ENCODE assay signal across 11 mouse cellular contexts in the genomic region with DNA sequence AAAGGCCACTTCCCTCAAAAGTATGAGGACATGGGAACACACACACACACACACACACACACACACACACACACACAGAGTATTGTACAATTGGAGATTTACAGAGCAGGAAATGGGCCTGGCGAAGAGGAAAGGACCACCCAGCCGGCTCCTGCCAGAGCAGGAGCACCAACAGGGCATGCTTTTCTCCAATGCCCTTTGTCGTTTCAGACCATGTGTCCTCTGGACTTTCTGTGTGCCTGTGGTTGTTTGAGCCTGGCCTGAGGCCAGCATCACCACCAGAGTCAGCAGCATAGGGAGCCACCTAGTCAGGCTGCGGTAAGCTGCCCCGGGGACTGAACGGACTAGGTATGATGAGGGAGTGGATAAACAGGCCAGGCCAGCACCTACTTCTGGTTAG. TPM values are rescaled to one million over a fixed set of nuclear protein-coding genes. Genes with fewer than 3 reads are reported as not detected.
A peak's percentile ranks its signal among the peaks of the same experiment; 100 is the strongest.
DNase-seq lines count a peak whose midpoint lies in the region; ATAC-seq and TF ChIP-seq lines count a peak whose summit lies in the region.
"Had no signal": no experiment of that assay in that cellular context is flagged by ENCODE, and none has a peak within 500 bp of the region (broad histone marks: within the 10 kb centered on the region; RNA-seq: fewer than 3 reads in every experiment).

No protein-coding gene starts in this region.

- no peak overlapping the region for H3K4me2 ChIP-seq in liver, embryonic 14.5 days (ENCODE audit: low read depth)
- H3K4me2 ChIP-seq in liver, embryonic 11.5 days = no peak overlapping the region
- H3K4me2 ChIP-seq in heart, embryonic 12.5 days = no peak overlapping the region

- no peak for TF ChIP-seq EP300 in liver, embryonic 14.5 days (IDR thresholded peaks at IDR 0.05; ENCODE audit: low read depth)

- H3K4me3 ChIP-seq in liver, embryonic 14.5 days (ENCODE audit: insufficient read depth in 1 of 2, low read depth in 2 of 2, low read length in 2 of 2) = no peak overlapping the region
- no peak overlapping the region for H3K4me3 ChIP-seq in liver, embryonic 11.5 days (ENCODE audit: low read depth, low read length)
- no peak overlapping the region for H3K4me3 ChIP-seq in heart, embryonic 12.5 days

- no peaks in the 10 kb centered on the region; a peak in 1 of 4 replicates for H3K4me1 ChIP-seq in liver, embryonic 14.5 days (replicated peaks; ENCODE audit: control insufficient read depth in 2 of 2, insufficient read depth in 2 of 2, low read length in 1 of 2)
- no peaks in the 10 kb centered on the region for H3K4me1 ChIP-seq in liver, embryonic 11.5 days (replicated peaks; ENCODE audit: control insufficient read depth, insufficient read depth, low read length)
- H3K4me1 ChIP-seq in heart, embryonic 12.5 days (replicated peaks) = peaks cover 6% of the 10 kb centered on the region

- intact Hi-C loops in gastrocnemius, postnatal 36 days (cut with DNase I) = no loop called here

- H3K27ac ChIP-seq in liver, embryonic 14.5 days = no peak overlapping the region
- no peak overlapping the region for H3K27ac ChIP-seq in liver, embryonic 11.5 days (ENCODE audit: low read depth, low read length)
- H3K27ac ChIP-seq in heart, embryonic 12.5 days (ENCODE audit: poor library complexity, severe bottlenecking) = no peak overlapping the region

- no peaks in the 10 kb centered on the region for H3K36me3 ChIP-seq in liver, embryonic 14.5 days (replicated peaks; ENCODE audit: control insufficient read depth, insufficient read depth, low read depth)
- no peaks in the 10 kb centered on the region for H3K36me3 ChIP-seq in liver, embryonic 11.5 days (ENCODE audit: control insufficient read depth, insufficient read depth, low read length)
- H3K36me3 ChIP-seq in heart, embryonic 12.5 days = no peaks in the 10 kb centered on the region
- H3K36me3 ChIP-seq: G1E had no signal

- no peak overlapping the region for H3K9ac ChIP-seq in liver, embryonic 14.5 days (replicated peaks)
- no peak overlapping the region for H3K9ac ChIP-seq in liver, embryonic 11.5 days (ENCODE audit: low read depth, low read length)
- no peak overlapping the region for H3K9ac ChIP-seq in heart, embryonic 12.5 days

- no peaks in the 10 kb centered on the region for H3K9me3 ChIP-seq in liver, embryonic 14.5 days (ENCODE audit: control insufficient read depth, low read length)
- H3K9me3 ChIP-seq in liver, embryonic 11.5 days (ENCODE audit: control insufficient read depth, low read length) = no peaks in the 10 kb centered on the region
- no peaks in the 10 kb centered on the region; the same call in 1 of the 2 replicates for H3K9me3 ChIP-seq in heart, embryonic 12.5 days (replicated peaks)
- H3K9me3 ChIP-seq: G1E had no signal

- no peak for DNase-seq in liver, embryonic 14.5 days (ENCODE audit: low read depth in 3 of 3, low spot score in 3 of 3)
- no peak for DNase-seq in liver, embryonic 11.5 days (ENCODE audit: low spot score)
- peak; percentile 78 to 94 for DNase-seq in kidney, postnatal 25 days
- DNase-seq in gastrocnemius, postnatal 36 days = no peak
- DNase-seq in frontal cortex, postnatal 25 days (ENCODE audit: low spot score in 2 of 2) = no peak
- no peak for DNase-seq in cerebellum, postnatal 10 days
- DNase-seq: cerebellum, adult 2 months had no signal

- no peak for TF ChIP-seq CTCF in liver, embryonic 14.5 days (IDR thresholded peaks at IDR 0.05; ENCODE audit: low read depth)

- H3K27me3 ChIP-seq in liver, embryonic 14.5 days (ENCODE audit: control insufficient read depth, insufficient read depth, low read length) = no peaks in the 10 kb centered on the region
- no peaks in the 10 kb centered on the region for H3K27me3 ChIP-seq in liver, embryonic 11.5 days (replicated peaks; ENCODE audit: control insufficient read depth, insufficient read depth, low read length)
- no peaks in the 10 kb centered on the region for H3K27me3 ChIP-seq in heart, embryonic 12.5 days (replicated peaks)

- WGBS in liver, embryonic 14.5 days (ENCODE audit: insufficient replicate concordance) = 43% methylated on average over 6 of the region's 6 CpGs
- WGBS in liver, embryonic 11.5 days = 57% methylated on average over 6 of the region's 6 CpGs
- 39% methylated on average over 6 of the region's 6 CpGs for WGBS in heart, embryonic 12.5 days

- ATAC-seq in liver, embryonic 14.5 days (ENCODE audit: insufficient read depth) = peak; percentile 23; the same call in 1 of the 2 replicates
- ATAC-seq in liver, embryonic 11.5 days (replicated peaks; ENCODE audit: low FRiP score) = no peak
- peak; percentile 65 for ATAC-seq in heart, embryonic 12.5 days (ENCODE audit: insufficient number of reproducible peaks, low FRiP score)
- 0 out of 2 replicates have a peak, but pooled peaks have one; percentile 52 for ATAC-seq in megakaryocyte-erythroid progenitor cell, adult 5-6 weeks (replicated peaks; ENCODE audit: low FRiP score, low TSS enrichment, poor library complexity, severe bottlenecking)

RNA-seq across cellular contexts. Expression of a gene that starts 6.4 kb away (rescaled TPM):
- 0.30 and 0.31 TPM in 2 replicates for polyA plus RNA-seq in liver, embryonic 14.5 days (2012; rRNA removed)
- 0.74 and 0.76 TPM in 2 replicates for polyA plus RNA-seq in liver, embryonic 14.5 days (2014; fragmentation: Nextera tagmentation; extraction: Ambion mirVana)
- 4.4 and 5.2 TPM in 2 replicates for polyA plus RNA-seq in liver, embryonic 11.5 days (2014; fragmentation: Nextera tagmentation; extraction: Ambion mirVana)
- polyA plus RNA-seq in heart, embryonic 12.5 days (2016; fragmentation: Nextera tagmentation; extraction: Ambion mirVana) = 4.0 and 4.6 TPM in 2 replicates
- 2.4 and 5.0 TPM in 2 replicates for total RNA-seq in megakaryocyte-erythroid progenitor cell, adult 5-6 weeks (2014; fragmentation: Nextera tagmentation)
- 0.04 and 1.6 TPM in 2 replicates for total RNA-seq in megakaryocyte-erythroid progenitor cell, adult 5-6 weeks (2017)
- total RNA-seq in gastrocnemius, postnatal 36 days (2021) = 1 to 10 TPM; 3.5 to 3.6 TPM
- polyA plus RNA-seq: G1E had no signal

RNA-seq across cellular contexts. Expression of a gene that starts 34.1 kb away (rescaled TPM):
- 2.9 and 3.6 TPM in 2 replicates for polyA plus RNA-seq in liver, embryonic 14.5 days (2012; rRNA removed)
- polyA plus RNA-seq in liver, embryonic 14.5 days (2014; fragmentation: Nextera tagmentation; extraction: Ambion mirVana) = 4.9 and 5.9 TPM in 2 replicates
- 14.2 and 15.8 TPM in 2 replicates for polyA plus RNA-seq in liver, embryonic 11.5 days (2014; fragmentation: Nextera tagmentation; extraction: Ambion mirVana)
- 10.1 and 11.1 TPM in 2 replicates for polyA plus RNA-seq in heart, embryonic 12.5 days (2016; fragmentation: Nextera tagmentation; extraction: Ambion mirVana)
- total RNA-seq in megakaryocyte-erythroid progenitor cell, adult 5-6 weeks (2014; fragmentation: Nextera tagmentation) = 13.8 and 21.1 TPM in 2 replicates
- 16.2 and 31.5 TPM in 2 replicates for total RNA-seq in megakaryocyte-erythroid progenitor cell, adult 5-6 weeks (2017)
- 1 to 10 TPM; 2.4 to 3.6 TPM for total RNA-seq in gastrocnemius, postnatal 36 days (2021)

RNA-seq across cellular contexts. Expression of a gene that starts 48.3 kb away (rescaled TPM):
- polyA plus RNA-seq in liver, embryonic 14.5 days (2012; rRNA removed) = 0.01 and 0.05 TPM in 2 replicates
- not detected in 2 replicates for polyA plus RNA-seq in liver, embryonic 14.5 days (2014; fragmentation: Nextera tagmentation; extraction: Ambion mirVana)
- 0.05 and 0.06 TPM in 2 replicates for polyA plus RNA-seq in liver, embryonic 11.5 days (2014; fragmentation: Nextera tagmentation; extraction: Ambion mirVana)
- polyA plus RNA-seq in heart, embryonic 12.5 days (2016; fragmentation: Nextera tagmentation; extraction: Ambion mirVana) = 0.08 TPM in 1 of 2 replicates, not detected in the other
- not detected in 2 replicates for total RNA-seq in megakaryocyte-erythroid progenitor cell, adult 5-6 weeks (2014; fragmentation: Nextera tagmentation)
- not detected in 2 replicates for total RNA-seq in megakaryocyte-erythroid progenitor cell, adult 5-6 weeks (2017)
- total RNA-seq in gastrocnemius, postnatal 36 days (2021) = not detected
- total RNA-seq: G1E; heart, postnatal 36 days had no signal
- polyA plus RNA-seq: G1E had no signal

Comparison
In these comparisons a context has a peak if more than half of its experiments do, and no peak if none do; other contexts are left out.
1. DNase-seq: peak in kidney, postnatal 25 days (2 of 2); none in liver, embryonic 14.5 days (0 of 3), liver, embryonic 11.5 days (single experiment), gastrocnemius, postnatal 36 days (0 of 2), frontal cortex, postnatal 25 days (0 of 2) and cerebellum, postnatal 10 days (0 of 2).